Mouse (Mus musculus) hindbrain, embryonic 14.5 days (tissue): ENCODE data around the gene Dph6. TPM values are rescaled to one million over a fixed set of nuclear protein-coding genes. Genes with fewer than 3 reads are reported as not detected.

ENCODE experiments used
- ATAC-seq: fragments of 200-750 bp; cut with Nextera tagmentation; 2 replicates; pipeline ENCODE4 v1.8.0; 2017; ENCODE audit warnings: moderate number of reproducible peaks, mild to moderate bottlenecking, moderate TSS enrichment, moderate library complexity; ENCODE audit not compliant: low FRiP score
- DNase-seq: peaks from one replicate; pipeline ENCODE4 v3.0.0-alpha.2; 2015; ENCODE audit warnings: low spot score
- H3K27ac ChIP-seq: fragments of 300-500 bp; sonication (generic); 2 replicates; pipeline ENCODE4 v1.5.1; 2014; ENCODE audit warnings: mild to moderate bottlenecking, moderate library complexity
- H3K27me3 ChIP-seq: fragments of 300-500 bp; sonication (generic); 2 replicates; pipeline ENCODE4 v1.6.1; 2014; ENCODE audit warnings: mild to moderate bottlenecking, low read length, mixed read lengths; ENCODE audit not compliant: control insufficient read depth, insufficient read depth
- H3K36me3 ChIP-seq: fragments of 300-500 bp; sonication (generic); replicated peaks from 2 replicates; pipeline ENCODE4 v1.6.1; 2014; ENCODE audit not compliant: control insufficient read depth, insufficient read depth
- H3K4me1 ChIP-seq: fragments of 300-500 bp; sonication (generic); replicated peaks from 2 replicates; pipeline ENCODE4 v1.6.1; 2014; ENCODE audit warnings: antibody characterized with exemption, low read length, mixed read lengths; ENCODE audit not compliant: control insufficient read depth, insufficient read depth
- H3K4me2 ChIP-seq: fragments of 300-500 bp; sonication (generic); replicated peaks from 2 replicates; pipeline ENCODE4 v1.6.1; 2014; ENCODE audit warnings: mild to moderate bottlenecking, moderate library complexity
- H3K4me3 ChIP-seq: fragments of 300-500 bp; sonication (generic); replicated peaks from 2 replicates; pipeline ENCODE4 v1.5.1; 2014; ENCODE audit warnings: mild to moderate bottlenecking, low read length
- H3K9ac ChIP-seq: fragments of 300-500 bp; sonication (generic); 2 replicates; pipeline ENCODE4 v1.6.1; 2014
- H3K9me3 ChIP-seq: fragments of 300-500 bp; sonication (generic); 2 replicates; pipeline ENCODE4 v1.6.1; 2016; ENCODE audit warnings: low read length; ENCODE audit not compliant: control insufficient read depth
- WGBS: fragments of 180-500 bp; shearing (Covaris S2); extraction: QIAGEN DNeasy Blood & Tissue Kit; methylation state at CpG from one replicate; pipeline ENCODE4 v1.1.7; 2014; 5-methylcytosine and 5-hydroxymethylcytosine counted together
- polyA plus RNA-seq: library from polyadenylated mRNA; unstranded; fragments of >200 nt; fragmentation: Nextera tagmentation; extraction: Ambion mirVana; gene quantifications from 2 replicates; pipeline ENCODE4 v1.2.1, GENCODE M21; 2014

The Dph6 gene
- polyA plus RNA-seq, 1 experiment from 2014 or later = 15.0 TPM

GRCm38 (mm10) chr2:114492398-114492797 lies 162.4 kb downstream of the Dph6 start:
- no peaks in the 10 kb centered on the region for H3K4me1 ChIP-seq
- no peak overlapping the region for H3K9ac ChIP-seq
- H3K4me2 ChIP-seq = no peak overlapping the region
- H3K9me3 ChIP-seq = no peaks in the 10 kb centered on the region
- DNase-seq (no peak), ATAC-seq (no peak)
- no peaks in the 10 kb centered on the region for H3K36me3 ChIP-seq
- H3K27ac ChIP-seq = no peak overlapping the region
- H3K27me3 ChIP-seq = no peaks in the 10 kb centered on the region
- no peak overlapping the region for H3K4me3 ChIP-seq
- 35% methylated on average over 3 of the region's 3 CpGs for WGBS

DNA sequence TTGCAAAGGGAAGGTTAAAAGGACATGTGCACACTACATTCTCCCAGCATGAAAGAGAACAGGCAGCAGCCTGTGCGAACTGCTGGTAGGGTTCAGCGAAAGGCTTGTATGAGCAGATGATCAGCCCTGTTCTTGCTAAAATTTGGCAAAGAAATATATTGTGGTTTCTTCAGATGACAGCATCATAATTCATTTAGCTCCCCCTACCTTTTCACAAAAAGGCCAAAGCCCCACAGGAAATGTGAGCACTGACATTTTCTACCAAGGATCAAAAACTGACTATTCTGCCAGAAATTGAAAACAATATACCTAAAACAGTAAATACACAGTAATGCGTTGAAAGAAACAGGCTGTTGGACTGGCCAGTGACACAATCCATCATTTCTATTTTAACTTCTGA lies 162.9 kb downstream of the Dph6 start:
- WGBS = 66% methylated on average over 3 of the region's 3 CpGs
- H3K4me2 ChIP-seq = no peak overlapping the region
- DNase-seq = no peak
- no peak for ATAC-seq
- H3K27ac ChIP-seq = no peak overlapping the region
- H3K4me3 ChIP-seq = no peak overlapping the region
- H3K27me3 ChIP-seq = no peaks in the 10 kb centered on the region
- H3K36me3 ChIP-seq = no peaks in the 10 kb centered on the region
- H3K9me3 ChIP-seq = no peaks in the 10 kb centered on the region
- H3K4me1 ChIP-seq = no peaks in the 10 kb centered on the region
- no peak overlapping the region for H3K9ac ChIP-seq

GRCm38 (mm10) chr2:114486980-114487379 lies 167.8 kb downstream of the Dph6 start:
- Histone ChIP-seq H3K27me3 (no peaks in the 10 kb centered on the region), H3K9me3 (no peaks in the 10 kb centered on the region), H3K9ac (no peak overlapping the region), H3K4me1 (no peaks in the 10 kb centered on the region), H3K4me2 (no peak overlapping the region), H3K36me3 (no peaks in the 10 kb centered on the region), H3K4me3 (no peak overlapping the region), H3K27ac (no peak overlapping the region)
- no peak for DNase-seq
- ATAC-seq = no peak
